Mouse (Mus musculus): ENCODE results near the gene Tuft1. TPM values are rescaled to one million over a fixed set of nuclear protein-coding genes. Genes with fewer than 3 reads are reported as not detected.
"Not testable (repeated sequence)": the region's sequence is repeated elsewhere in the genome, so short reads cannot be mapped to it uniquely, and the experiment has no call there.

Gene Tuft1
- polyA plus RNA-seq (2015; fragmentation: Nextera tagmentation; extraction: Ambion mirVana): 5.3 and 5.6 TPM in 2 replicates

DNA sequence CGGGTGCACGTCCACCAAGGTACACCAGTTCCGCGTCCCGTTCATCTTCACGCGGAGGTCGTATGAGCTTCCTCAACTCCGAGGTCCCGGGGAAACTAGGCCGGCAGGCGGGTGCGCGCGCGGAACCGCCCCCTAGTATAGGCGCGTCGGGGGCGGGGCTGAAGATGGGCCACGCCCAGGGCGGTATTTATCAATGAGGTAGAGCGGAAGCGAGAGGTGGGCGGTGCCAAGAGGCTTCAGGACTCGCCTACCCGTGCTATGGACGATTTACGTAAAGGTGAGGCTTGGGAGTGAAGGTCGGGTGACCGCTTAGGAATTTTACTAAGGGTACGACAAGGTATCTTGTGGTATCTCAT lies at the start of gene Tuft1:
Tuft1 (minus strand) TSS at position 133 of the 356 bp plus-strand sequence.
- not testable (repeated sequence) for H3K9me3 ChIP-seq (replicated peaks); H3K4me1 ChIP-seq; H3K36me3 ChIP-seq; H3K27me3 ChIP-seq (replicated peaks); H3K27ac ChIP-seq (replicated peaks)
- Histone ChIP-seq H3K9ac (replicated peaks) (peak within 1 kb of the TSS; percentile 40), H3K4me3 (replicated peaks) (peak within 1 kb of the TSS; percentile 40), H3K4me2 (peak within 1 kb of the TSS; percentile 62)
- 1% methylated on average over 20 of the region's 33 CpGs for WGBS
- peak; percentile 96 for ATAC-seq (ENCODE audit: low FRiP score)

- not testable (repeated sequence) for ATAC-seq (ENCODE audit: low FRiP score); H3K4me3 ChIP-seq (replicated peaks); H3K4me1 ChIP-seq; H3K27ac ChIP-seq (replicated peaks); H3K4me2 ChIP-seq; H3K9ac ChIP-seq (replicated peaks); H3K36me3 ChIP-seq; H3K9me3 ChIP-seq (replicated peaks); H3K27me3 ChIP-seq (replicated peaks)
- WGBS: 38% methylated on average over 3 of the region's 3 CpGs
Measured at GRCm38 (mm10) chr3:94703364-94703763, 44.7 kb upstream of the Tuft1 start.

DNA sequence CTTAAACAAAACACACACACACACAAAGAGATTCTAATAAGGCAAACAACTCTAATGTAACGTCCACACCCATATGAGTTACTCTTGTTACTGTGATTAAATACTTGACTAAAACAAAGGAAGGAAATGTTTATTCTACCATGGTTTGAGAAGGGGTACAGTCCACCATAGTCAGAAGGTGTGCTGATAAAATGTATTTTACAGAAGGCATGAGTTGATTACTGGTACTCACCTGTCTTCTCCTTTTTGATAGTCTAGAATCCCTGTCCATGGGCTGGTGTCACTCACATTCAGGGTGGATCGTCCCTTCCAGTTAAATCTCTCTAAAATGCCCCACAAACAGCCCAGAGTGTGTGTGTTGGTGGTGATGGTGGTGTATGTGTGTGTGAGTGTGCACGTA lies 44.2 kb upstream of the Tuft1 start:
- Histone ChIP-seq H3K9me3 (replicated peaks) (no peaks in the 10 kb centered on the region), H3K4me2 (no peak overlapping the region), H3K9ac (replicated peaks) (no peak overlapping the region), H3K4me3 (replicated peaks) (no peak overlapping the region), H3K27ac (replicated peaks) (no peak overlapping the region), H3K27me3 (replicated peaks) (no peaks in the 10 kb centered on the region), H3K4me1 (no peaks in the 10 kb centered on the region), H3K36me3 (no peaks in the 10 kb centered on the region)
- ATAC-seq (ENCODE audit: low FRiP score): no peak
- 84% methylated on average over 3 of the region's 3 CpGs for WGBS

- H3K4me3 ChIP-seq (replicated peaks); H3K27ac ChIP-seq (replicated peaks); H3K36me3 ChIP-seq; H3K27me3 ChIP-seq (replicated peaks); H3K4me2 ChIP-seq; H3K9me3 ChIP-seq (replicated peaks); H3K4me1 ChIP-seq; ATAC-seq (ENCODE audit: low FRiP score); H3K9ac ChIP-seq (replicated peaks): not testable (repeated sequence)
- WGBS: 88% methylated on average over 7 of the region's 7 CpGs
Measured at GRCm38 (mm10) chr3:94702163-94702810, 43.6 kb upstream of the Tuft1 start.

GRCm38 (mm10) chr3:94696257-94696656 lies 37.6 kb upstream of the Tuft1 start:
- not testable (repeated sequence) for ATAC-seq (ENCODE audit: low FRiP score); H3K9me3 ChIP-seq (replicated peaks); H3K4me2 ChIP-seq; H3K4me1 ChIP-seq; H3K36me3 ChIP-seq; H3K4me3 ChIP-seq (replicated peaks); H3K9ac ChIP-seq (replicated peaks); H3K27ac ChIP-seq (replicated peaks); H3K27me3 ChIP-seq (replicated peaks)
- WGBS: 84% methylated on average over 4 of the region's 4 CpGs

GRCm38 (mm10) chr3:94695591-94695990 lies 36.9 kb upstream of the Tuft1 start:
- H3K27me3 ChIP-seq (replicated peaks); H3K27ac ChIP-seq (replicated peaks); H3K4me2 ChIP-seq; H3K9ac ChIP-seq (replicated peaks); H3K36me3 ChIP-seq; ATAC-seq (ENCODE audit: low FRiP score); H3K4me3 ChIP-seq (replicated peaks); H3K4me1 ChIP-seq; H3K9me3 ChIP-seq (replicated peaks): not testable (repeated sequence)
- WGBS: 91% methylated on average over 6 of the region's 6 CpGs

- H3K27me3 ChIP-seq (replicated peaks); H3K4me1 ChIP-seq; H3K9ac ChIP-seq (replicated peaks); ATAC-seq (ENCODE audit: low FRiP score); H3K27ac ChIP-seq (replicated peaks); H3K4me3 ChIP-seq (replicated peaks); H3K36me3 ChIP-seq; H3K4me2 ChIP-seq; H3K9me3 ChIP-seq (replicated peaks): not testable (repeated sequence)
- WGBS: 30% methylated on average over 5 of the region's 8 CpGs
Measured at GRCm38 (mm10) chr3:94693874-94694273, 35.2 kb upstream of the Tuft1 start.

GRCm38 (mm10) chr3:94693329-94693825 lies 34.7 kb upstream of the Tuft1 start, which contains the start of gene Selenbp2:
Selenbp2 (plus strand) TSS chr3:94693556.
- Histone ChIP-seq H3K9ac (replicated peaks) (no peak within 1 kb of the TSS), H3K9me3 (replicated peaks) (no peaks in the 10 kb centered on the region), H3K4me3 (replicated peaks) (no peak within 1 kb of the TSS), H3K4me1 (no peaks in the 10 kb centered on the region), H3K27ac (replicated peaks) (no peak within 1 kb of the TSS), H3K36me3 (no peaks in the 10 kb centered on the region), H3K4me2 (no peak within 1 kb of the TSS), H3K27me3 (replicated peaks) (no peaks in the 10 kb centered on the region)
- WGBS: 69% methylated on average over 5 of the region's 5 CpGs
- ATAC-seq (ENCODE audit: low FRiP score): no peak

GRCm38 (mm10) chr3:94691694-94692093 lies 33.0 kb upstream of the Tuft1 start:
- H3K4me2 ChIP-seq; ATAC-seq (ENCODE audit: low FRiP score); H3K27ac ChIP-seq (replicated peaks); H3K36me3 ChIP-seq; H3K27me3 ChIP-seq (replicated peaks); H3K9ac ChIP-seq (replicated peaks); H3K4me3 ChIP-seq (replicated peaks); H3K9me3 ChIP-seq (replicated peaks); H3K4me1 ChIP-seq: not testable (repeated sequence)
- WGBS: 90% methylated on average over 4 of the region's 4 CpGs

GRCm38 (mm10) chr3:94690616-94691247 lies 32.1 kb upstream of the Tuft1 start:
- H3K4me3 ChIP-seq (replicated peaks): no peak overlapping the region
- no peaks in the 10 kb centered on the region for H3K4me1 ChIP-seq
- no peak overlapping the region for H3K9ac ChIP-seq (replicated peaks)
- no peaks in the 10 kb centered on the region for H3K27me3 ChIP-seq (replicated peaks)
- no peak for ATAC-seq (ENCODE audit: low FRiP score)
- no peak overlapping the region for H3K4me2 ChIP-seq
- H3K27ac ChIP-seq (replicated peaks): no peak overlapping the region
- no peaks in the 10 kb centered on the region for H3K9me3 ChIP-seq (replicated peaks)
- H3K36me3 ChIP-seq: no peaks in the 10 kb centered on the region

- H3K27me3 ChIP-seq (replicated peaks); H3K9me3 ChIP-seq (replicated peaks); H3K9ac ChIP-seq (replicated peaks); H3K4me2 ChIP-seq; H3K36me3 ChIP-seq; H3K4me1 ChIP-seq; H3K4me3 ChIP-seq (replicated peaks); H3K27ac ChIP-seq (replicated peaks); ATAC-seq (ENCODE audit: low FRiP score): not testable (repeated sequence)
- 63% methylated on average over 6 of the region's 6 CpGs for WGBS
Measured at GRCm38 (mm10) chr3:94690162-94690561, 31.5 kb upstream of the Tuft1 start.

DNA sequence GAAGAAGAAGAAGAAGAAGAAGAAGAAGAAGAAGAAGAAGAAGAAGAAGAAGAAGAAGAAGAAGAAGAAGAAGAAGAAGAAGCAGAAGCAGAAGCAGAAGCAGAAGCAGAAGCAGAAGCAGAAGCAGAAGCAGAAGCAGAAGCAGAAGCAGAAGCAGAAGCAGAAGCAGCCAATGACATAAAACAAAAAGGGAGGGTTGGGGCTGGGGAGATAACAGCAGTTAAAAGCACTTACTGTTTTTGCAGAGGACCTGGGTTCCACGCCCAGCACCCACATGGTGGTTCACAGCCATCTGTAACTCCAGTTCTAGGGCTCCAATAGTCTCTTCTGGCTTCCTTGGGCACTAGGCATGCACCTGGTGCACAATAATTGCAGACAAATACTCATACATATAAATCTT lies 30.5 kb upstream of the Tuft1 start:
- H3K9me3 ChIP-seq (replicated peaks); H3K27me3 ChIP-seq (replicated peaks); H3K4me1 ChIP-seq; H3K9ac ChIP-seq (replicated peaks); H3K36me3 ChIP-seq; H3K4me3 ChIP-seq (replicated peaks); H3K4me2 ChIP-seq; ATAC-seq (ENCODE audit: low FRiP score); H3K27ac ChIP-seq (replicated peaks): not testable (repeated sequence)
- WGBS: 77% methylated on average over 1 of the region's 1 CpGs
